Mouse (Mus musculus) thymus, adult 2 months (tissue): ENCODE data around the gene Btc.

Experiments used
- CTCF ChIP-seq: fragments of 200-500 bp; IDR thresholded peaks from 2 replicates; pipeline ENCODE4 v1.5.1; 2012; ENCODE audit warnings: mild to moderate bottlenecking, control low read depth, low read length, moderate library complexity, borderline replicate concordance; ENCODE audit not compliant: control insufficient read depth, poor library complexity, insufficient read depth; ENCODE audit errors: extremely low read depth
- POLR2A ChIP-seq: fragments of 200-500 bp; IDR thresholded peaks from 2 replicates; pipeline ENCODE4 v1.6.1; 2012; ENCODE audit warnings: mild to moderate bottlenecking, low read length, control low read depth, moderate library complexity; ENCODE audit not compliant: control insufficient read depth, poor library complexity, insufficient read depth; ENCODE audit errors: extremely low read depth

DNA sequence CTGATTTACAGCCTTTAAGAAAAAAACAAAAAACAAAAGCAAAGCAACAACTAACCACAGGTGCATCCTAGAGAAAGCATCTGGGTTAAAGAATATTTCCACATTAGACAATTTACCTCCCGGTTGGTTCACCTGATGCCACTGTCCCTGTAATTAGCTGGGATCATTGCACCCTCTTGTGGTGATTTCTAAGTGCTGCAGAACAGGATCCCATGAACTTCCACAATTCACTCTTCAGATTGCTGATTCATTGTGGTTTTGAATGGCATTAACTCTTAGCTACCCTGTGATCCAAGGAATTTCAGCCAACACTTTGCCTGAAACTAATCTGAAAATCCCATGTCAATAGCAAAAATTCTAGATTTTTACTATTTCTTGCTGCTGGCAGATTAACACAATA lies 94.9 kb downstream of the Btc start:
- no peak for TF ChIP-seq CTCF
- no peak for TF ChIP-seq POLR2A
